Mouse (Mus musculus) liver, embryonic 15.5 days (tissue): ENCODE results near the gene Btaf1. TPM values are rescaled to one million over a fixed set of nuclear protein-coding genes. Genes with fewer than 3 reads are reported as not detected.
A peak's percentile ranks its signal among the peaks of the same experiment; 100 is the strongest.

Experiments used
- ATAC-seq: fragments of 200-750 bp; cut with Nextera tagmentation; 2 replicates; pipeline ENCODE4 v1.8.0; 2017; ENCODE audit warnings: moderate number of reproducible peaks, mild to moderate bottlenecking, moderate library complexity; ENCODE audit not compliant: insufficient read depth
- H3K27ac ChIP-seq: fragments of 300-500 bp; sonication (generic); replicated peaks from 2 replicates; pipeline ENCODE4 v1.5.1; 2015; ENCODE audit warnings: mild to moderate bottlenecking, inconsistent platforms
- H3K27me3 ChIP-seq: fragments of 300-500 bp; sonication (generic); 2 replicates; pipeline ENCODE4 v1.6.1; 2015; ENCODE audit warnings: mild to moderate bottlenecking, inconsistent platforms
- H3K36me3 ChIP-seq: fragments of 300-500 bp; sonication (generic); replicated peaks from 2 replicates; pipeline ENCODE4 v1.6.1; 2015; ENCODE audit warnings: moderate library complexity, mild to moderate bottlenecking, inconsistent platforms
- H3K4me1 ChIP-seq: fragments of 300-500 bp; sonication (generic); replicated peaks from 2 replicates; pipeline ENCODE4 v1.6.1; 2015; ENCODE audit warnings: inconsistent platforms
- H3K4me2 ChIP-seq: fragments of 300-500 bp; sonication (generic); 2 replicates; pipeline ENCODE4 v1.6.1; 2015; ENCODE audit warnings: moderate library complexity, mild to moderate bottlenecking, inconsistent platforms
- H3K4me3 ChIP-seq: fragments of 300-500 bp; sonication (generic); replicated peaks from 2 replicates; pipeline ENCODE4 v1.5.1; 2015; ENCODE audit warnings: mild to moderate bottlenecking, inconsistent platforms
- H3K9ac ChIP-seq: fragments of 300-500 bp; sonication (generic); 2 replicates; pipeline ENCODE4 v1.6.1; 2015; ENCODE audit warnings: moderate library complexity, mild to moderate bottlenecking, inconsistent platforms
- H3K9me3 ChIP-seq: fragments of 300-500 bp; sonication (generic); replicated peaks from 2 replicates; pipeline ENCODE4 v1.6.1; 2016; ENCODE audit warnings: inconsistent platforms
- WGBS: fragments of 180-500 bp; shearing (Covaris S2); methylation state at CpG from one replicate; pipeline ENCODE4 v1.1.7; 2015; ENCODE audit warnings: mixed read lengths; ENCODE audit not compliant: insufficient replicate concordance; 5-methylcytosine and 5-hydroxymethylcytosine counted together
- polyA plus RNA-seq: library from polyadenylated mRNA; unstranded; fragments of >200 nt; fragmentation: Nextera tagmentation; extraction: Ambion mirVana; gene quantifications from 2 replicates; pipeline ENCODE4 v1.2.1, GENCODE M21; 2015

Btaf1 gene
- 8.5 and 9.4 TPM in 2 replicates for polyA plus RNA-seq

GRCm38 (mm10) chr19:36925671-36926552 lies at the start of gene Btaf1:
Gene Btaf1 (plus strand): TSS chr19:36926079.
- peak; percentile 94 for ATAC-seq
- peak within 1 kb of the TSS; percentile 89 for H3K4me3 ChIP-seq

GRCm38 (mm10) chr19:36877329-36877728 lies 48.5 kb upstream of the Btaf1 start:
- ATAC-seq = no peak
- peaks cover 80% of the 10 kb centered on the region for H3K36me3 ChIP-seq
- H3K4me1 ChIP-seq = no peaks in the 10 kb centered on the region
- H3K4me2 ChIP-seq = no peak overlapping the region
- H3K27ac ChIP-seq = no peak overlapping the region
- no peak overlapping the region for H3K9ac ChIP-seq
- no peaks in the 10 kb centered on the region for H3K27me3 ChIP-seq
- no peaks in the 10 kb centered on the region for H3K9me3 ChIP-seq
- no peak overlapping the region for H3K4me3 ChIP-seq

More at GRCm38 (mm10) chr19:36925671-36926552, at the start of gene Btaf1:
- under 1% methylated on average over 98 of the region's 98 CpGs for WGBS
- Histone ChIP-seq H3K9ac (peak within 1 kb of the TSS; percentile 92), H3K9me3 (no peaks in the 10 kb centered on the region), H3K27me3 (no peaks in the 10 kb centered on the region), H3K4me2 (peak within 1 kb of the TSS; percentile 80), H3K27ac (peak within 1 kb of the TSS; percentile 99), H3K4me1 (peaks cover 42% of the 10 kb centered on the region), H3K36me3 (no peaks in the 10 kb centered on the region)

- no peaks in the 10 kb centered on the region for H3K4me1 ChIP-seq
- H3K4me2 ChIP-seq = no peak overlapping the region
- peaks cover 83% of the 10 kb centered on the region for H3K36me3 ChIP-seq
- H3K27me3 ChIP-seq = no peaks in the 10 kb centered on the region
- WGBS = 79% methylated on average over 11 of the region's 11 CpGs
- H3K4me3 ChIP-seq = no peak overlapping the region
- no peak overlapping the region for H3K9ac ChIP-seq
- no peak overlapping the region for H3K27ac ChIP-seq
- no peaks in the 10 kb centered on the region for H3K9me3 ChIP-seq
- ATAC-seq = no peak
Measured at GRCm38 (mm10) chr19:36878743-36879495, 47.0 kb upstream of the Btaf1 start.

- no peaks in the 10 kb centered on the region for H3K4me1 ChIP-seq
- 64% methylated on average over 6 of the region's 6 CpGs for WGBS
- H3K27me3 ChIP-seq = no peaks in the 10 kb centered on the region
- no peak overlapping the region for H3K4me2 ChIP-seq
- no peak overlapping the region for H3K4me3 ChIP-seq
- H3K9ac ChIP-seq = no peak overlapping the region
- H3K36me3 ChIP-seq = peaks cover 89% of the 10 kb centered on the region
- ATAC-seq = no peak
- H3K9me3 ChIP-seq = no peaks in the 10 kb centered on the region
- no peak overlapping the region for H3K27ac ChIP-seq
Measured at GRCm38 (mm10) chr19:36883119-36883518, 42.8 kb upstream of the Btaf1 start.

- Histone ChIP-seq H3K4me2 (no peak overlapping the region), H3K4me1 (no peaks in the 10 kb centered on the region), H3K27me3 (no peaks in the 10 kb centered on the region), H3K36me3 (peaks cover 93% of the 10 kb centered on the region), H3K27ac (no peak overlapping the region), H3K9me3 (no peaks in the 10 kb centered on the region), H3K9ac (no peak overlapping the region), H3K4me3 (no peak overlapping the region)
- no peak for ATAC-seq
- WGBS = 83% methylated on average over 2 of the region's 2 CpGs
Measured at GRCm38 (mm10) chr19:36886316-36886715, 39.6 kb upstream of the Btaf1 start.

GRCm38 (mm10) chr19:36887706-36888105 lies 38.2 kb upstream of the Btaf1 start:
- peaks cover 90% of the 10 kb centered on the region for H3K36me3 ChIP-seq
- no peaks in the 10 kb centered on the region for H3K9me3 ChIP-seq
- no peak overlapping the region for H3K4me2 ChIP-seq
- ATAC-seq = no peak
- no peak overlapping the region for H3K4me3 ChIP-seq
- no peak overlapping the region for H3K9ac ChIP-seq
- no peak overlapping the region for H3K27ac ChIP-seq
- H3K4me1 ChIP-seq = no peaks in the 10 kb centered on the region
- WGBS = 75% methylated on average over 3 of the region's 3 CpGs
- no peaks in the 10 kb centered on the region for H3K27me3 ChIP-seq

GRCm38 (mm10) chr19:36891746-36892145 lies 34.1 kb upstream of the Btaf1 start:
- Histone ChIP-seq H3K36me3 (peaks cover 69% of the 10 kb centered on the region), H3K9me3 (no peaks in the 10 kb centered on the region), H3K27me3 (no peaks in the 10 kb centered on the region), H3K27ac (no peak overlapping the region), H3K4me1 (no peaks in the 10 kb centered on the region), H3K4me2 (no peak overlapping the region), H3K9ac (no peak overlapping the region), H3K4me3 (no peak overlapping the region)
- no peak for ATAC-seq
- 89% methylated on average over 3 of the region's 3 CpGs for WGBS

- no peak overlapping the region for H3K4me2 ChIP-seq
- no peaks in the 10 kb centered on the region for H3K9me3 ChIP-seq
- H3K27me3 ChIP-seq = no peaks in the 10 kb centered on the region
- ATAC-seq = no peak
- H3K36me3 ChIP-seq = peaks cover 21% of the 10 kb centered on the region
- no peak overlapping the region for H3K4me3 ChIP-seq
- no peaks in the 10 kb centered on the region for H3K4me1 ChIP-seq
- H3K9ac ChIP-seq = no peak overlapping the region
- no peak overlapping the region for H3K27ac ChIP-seq
- WGBS = 53% methylated on average over 10 of the region's 10 CpGs
Measured at GRCm38 (mm10) chr19:36896791-36897569, 28.9 kb upstream of the Btaf1 start.

GRCm38 (mm10) chr19:36897778-36898177 lies 28.1 kb upstream of the Btaf1 start:
- Histone ChIP-seq H3K4me1 (no peaks in the 10 kb centered on the region), H3K27ac (no peak overlapping the region), H3K9me3 (no peaks in the 10 kb centered on the region), H3K4me3 (no peak overlapping the region), H3K4me2 (no peak overlapping the region), H3K36me3 (peaks cover 16% of the 10 kb centered on the region), H3K27me3 (peaks cover 6% of the 10 kb centered on the region), H3K9ac (no peak overlapping the region)
- WGBS = 44% methylated on average over 9 of the region's 9 CpGs
- ATAC-seq = no peak

- Histone ChIP-seq H3K4me2 (peak overlapping the region; percentile 83), H3K27me3 (peaks cover 33% of the 10 kb centered on the region), H3K9me3 (no peaks in the 10 kb centered on the region), H3K36me3 (no peaks in the 10 kb centered on the region), H3K4me3 (no peak overlapping the region), H3K9ac (no peak overlapping the region), H3K27ac (no peak overlapping the region), H3K4me1 (peaks cover 9% of the 10 kb centered on the region)
- 48% methylated on average over 7 of the region's 7 CpGs for WGBS
- ATAC-seq = no peak
Measured at GRCm38 (mm10) chr19:36903377-36903776, 22.5 kb upstream of the Btaf1 start.
